Mouse (Mus musculus) megakaryocyte, embryonic 14.5 days (primary cell): ENCODE results near the gene Fgfr2. TPM values are rescaled to one million over a fixed set of nuclear protein-coding genes. Genes with fewer than 3 reads are reported as not detected.

Experiments used
- H3K27me3 ChIP-seq: replicated peaks from 2 replicates; pipeline ENCODE3; 2012; ENCODE audit warnings: inconsistent platforms
- H3K36me3 ChIP-seq: replicated peaks from 2 replicates; pipeline ENCODE3; 2012; ENCODE audit warnings: low read length, inconsistent platforms, mixed read lengths
- H3K4me1 ChIP-seq: 2 replicates; pipeline ENCODE4 v1.6.1; 2012; ENCODE audit warnings: inconsistent platforms
- H3K4me3 ChIP-seq: replicated peaks from 2 replicates; pipeline ENCODE3; 2012; ENCODE audit warnings: moderate library complexity, mild to moderate bottlenecking, inconsistent platforms
- H3K9me3 ChIP-seq: 2 replicates; pipeline ENCODE4 v1.6.1; 2012; ENCODE audit warnings: inconsistent platforms
- FLI1 ChIP-seq: IDR thresholded peaks from 2 replicates; pipeline ENCODE4 v1.6.1; 2012; ENCODE audit warnings: low read length, inconsistent platforms, mixed read lengths
- GATA1 ChIP-seq: IDR thresholded peaks from 3 replicates; pipeline ENCODE4 v1.6.1; 2012; ENCODE audit warnings: mixed read lengths, low read length, inconsistent platforms, borderline replicate concordance
- polyA plus RNA-seq: library from polyadenylated mRNA; stranded (reverse); fragments of >175 nt; gene quantifications from 2 replicates; pipeline ENCODE4 v1.2.3, GENCODE M21; 2012; ENCODE audit warnings: low replicate concordance; ENCODE audit not compliant: insufficient read depth

Fgfr2 gene
- polyA plus RNA-seq, 1 experiment = 0.45 TPM

DNA sequence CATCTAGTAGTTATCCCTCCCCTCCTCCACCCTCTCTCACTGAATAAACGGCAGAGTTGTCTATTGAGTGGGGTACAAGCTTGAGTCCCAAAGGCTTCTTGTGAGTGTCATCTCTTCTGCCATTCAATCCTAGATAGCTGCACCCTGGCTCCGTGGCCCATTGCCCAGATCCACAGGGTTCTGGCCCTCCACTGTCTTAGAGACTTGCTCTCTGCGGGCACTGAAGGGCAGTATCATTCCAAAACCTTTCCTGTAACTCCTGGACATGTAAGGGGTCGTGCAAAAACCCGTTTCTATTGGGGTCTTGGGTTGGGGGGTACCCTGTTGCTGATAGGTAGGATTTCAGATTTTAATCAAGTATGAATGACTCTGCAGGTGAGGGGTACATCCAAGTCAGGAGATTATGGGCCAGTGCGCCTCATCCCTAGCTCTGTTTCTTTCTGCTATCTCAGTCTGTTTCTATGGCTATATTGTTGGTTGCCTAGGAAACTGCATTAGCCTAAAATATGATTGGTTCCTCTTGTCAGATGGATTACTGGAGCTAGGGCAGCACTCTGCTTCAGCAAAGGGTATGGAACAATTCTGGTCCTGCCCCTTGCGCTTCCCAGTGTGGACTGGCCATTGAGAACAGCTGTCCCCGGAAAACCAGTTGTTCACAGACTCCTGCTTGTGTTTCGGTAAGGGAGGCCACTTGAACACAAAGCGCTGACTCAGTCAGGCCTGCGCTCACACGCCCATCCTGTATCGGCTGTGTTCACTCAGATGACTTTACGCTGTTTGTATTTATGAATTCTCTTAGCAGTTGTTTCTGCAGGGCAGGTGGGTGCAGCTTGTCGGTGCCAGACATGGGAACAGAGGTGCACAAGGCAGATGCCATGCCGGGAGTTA lies 2426.6 kb downstream of the Fgfr2 start:
- no peak for TF ChIP-seq FLI1
- TF ChIP-seq GATA1 = no peak
- H3K36me3 ChIP-seq = no peaks in the 10 kb centered on the region
- no peaks in the 10 kb centered on the region for H3K9me3 ChIP-seq
- no peak overlapping the region for H3K4me3 ChIP-seq
- H3K4me1 ChIP-seq = peaks cover 11% of the 10 kb centered on the region
- peaks cover 32% of the 10 kb centered on the region for H3K27me3 ChIP-seq

DNA sequence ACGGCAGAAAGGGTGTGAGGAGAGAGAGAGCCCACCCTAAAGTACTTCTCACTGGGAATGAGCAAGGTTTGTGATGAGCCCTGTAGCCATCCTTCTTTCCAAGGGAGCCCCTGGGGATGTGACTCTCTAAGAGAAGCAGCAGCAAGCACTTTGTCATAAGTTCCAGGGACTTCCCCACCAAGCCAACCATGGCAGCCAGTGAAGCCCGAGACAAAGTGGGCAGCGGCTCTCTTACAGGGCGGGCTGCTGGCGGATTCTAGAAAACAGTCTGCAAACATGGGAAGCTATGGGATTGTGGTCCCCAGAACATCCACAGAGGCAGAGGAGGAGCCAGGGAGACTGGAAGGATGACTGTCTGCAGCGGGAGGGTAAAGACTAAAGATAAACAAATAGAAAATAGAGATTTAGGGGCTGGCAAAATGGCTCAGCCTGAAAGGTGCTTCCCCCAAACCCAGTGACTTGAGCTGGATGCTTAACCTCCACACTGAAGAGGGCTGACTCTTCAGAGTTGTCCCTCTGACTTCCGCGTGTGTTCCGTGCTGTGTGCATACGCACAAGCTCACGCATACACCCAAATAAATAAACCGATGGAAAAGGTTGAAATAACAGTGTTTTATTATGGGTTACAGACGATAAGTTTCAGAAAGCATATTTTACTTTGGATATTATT lies 2427.3 kb downstream of the Fgfr2 start:
- Histone ChIP-seq H3K4me1 (peaks cover 11% of the 10 kb centered on the region), H3K27me3 (peaks cover 35% of the 10 kb centered on the region), H3K4me3 (no peak overlapping the region), H3K9me3 (no peaks in the 10 kb centered on the region), H3K36me3 (no peaks in the 10 kb centered on the region)
- no peak for TF ChIP-seq GATA1
- TF ChIP-seq FLI1 = no peak

DNA sequence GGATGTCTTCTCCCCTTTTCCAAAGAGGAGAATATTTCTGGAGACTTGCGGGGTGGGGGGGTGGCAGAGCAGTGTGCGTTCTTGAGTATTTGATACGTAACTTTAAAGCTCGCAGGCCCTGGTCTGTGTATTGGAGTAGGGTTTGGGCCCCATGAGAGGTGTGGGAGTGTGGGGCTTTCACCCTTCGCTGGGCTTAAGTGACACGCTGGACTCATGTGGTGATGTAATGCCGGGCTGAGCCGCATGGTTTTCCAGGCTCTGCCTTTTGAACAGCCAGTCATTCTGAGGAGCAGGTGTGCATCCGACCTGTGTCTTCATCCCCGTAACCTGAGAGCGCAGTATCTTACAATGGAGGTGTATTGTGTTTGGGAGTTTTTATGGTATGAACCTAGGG lies 2429.4 kb downstream of the Fgfr2 start:
- TF ChIP-seq FLI1 (no peak), GATA1 (no peak)
- no peaks in the 10 kb centered on the region for H3K9me3 ChIP-seq
- no peaks in the 10 kb centered on the region for H3K36me3 ChIP-seq
- peaks cover 11% of the 10 kb centered on the region for H3K4me1 ChIP-seq
- H3K27me3 ChIP-seq = peaks cover 33% of the 10 kb centered on the region
- no peak overlapping the region for H3K4me3 ChIP-seq

DNA sequence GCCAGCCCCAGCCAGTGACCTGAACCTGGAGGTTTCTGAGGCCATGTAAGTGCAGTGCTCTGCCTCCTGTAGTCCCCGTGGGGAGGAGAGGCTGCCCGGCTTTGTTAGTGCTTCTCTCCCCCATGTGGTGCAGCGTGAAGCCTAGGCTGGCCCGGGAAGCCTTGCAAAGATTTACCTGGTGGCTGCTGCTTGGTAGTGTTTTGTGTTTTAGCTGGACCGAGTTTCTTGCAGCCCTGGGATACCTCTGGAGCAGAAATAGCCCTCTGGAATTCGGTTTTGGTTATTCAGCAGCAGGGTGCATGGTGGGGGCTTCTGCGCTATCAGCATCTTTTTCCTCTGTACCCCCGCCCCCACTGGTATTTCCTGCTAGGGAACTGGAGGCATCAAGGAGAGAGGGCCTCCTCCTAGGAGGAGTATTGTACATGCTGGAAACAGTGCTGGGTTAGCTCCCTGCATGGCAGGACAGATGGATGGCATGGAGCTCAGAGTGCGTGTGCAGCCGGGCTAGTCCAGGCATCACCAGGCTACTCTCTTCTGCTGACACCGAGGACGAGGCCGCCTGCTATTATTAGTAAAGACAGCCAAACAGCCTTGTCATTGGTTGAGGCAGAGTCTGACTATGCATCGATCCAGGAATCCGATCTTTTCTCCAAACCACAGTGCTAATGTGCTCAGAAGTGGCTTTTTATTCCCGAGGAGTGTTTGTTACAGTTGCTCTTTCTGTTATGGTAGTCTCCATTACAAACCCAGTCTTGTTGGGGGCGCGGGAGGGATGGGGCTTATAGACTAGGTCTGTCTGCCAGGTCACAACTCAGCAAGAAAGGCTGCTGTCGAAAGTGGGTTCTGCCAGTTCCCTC lies 2430.0 kb downstream of the Fgfr2 start:
- no peaks in the 10 kb centered on the region for H3K36me3 ChIP-seq
- TF ChIP-seq GATA1 (no peak), FLI1 (no peak)
- H3K9me3 ChIP-seq = no peaks in the 10 kb centered on the region
- peak overlapping the region; percentile 80 for H3K4me3 ChIP-seq
- H3K4me1 ChIP-seq = peaks cover 11% of the 10 kb centered on the region
- peaks cover 32% of the 10 kb centered on the region for H3K27me3 ChIP-seq

DNA sequence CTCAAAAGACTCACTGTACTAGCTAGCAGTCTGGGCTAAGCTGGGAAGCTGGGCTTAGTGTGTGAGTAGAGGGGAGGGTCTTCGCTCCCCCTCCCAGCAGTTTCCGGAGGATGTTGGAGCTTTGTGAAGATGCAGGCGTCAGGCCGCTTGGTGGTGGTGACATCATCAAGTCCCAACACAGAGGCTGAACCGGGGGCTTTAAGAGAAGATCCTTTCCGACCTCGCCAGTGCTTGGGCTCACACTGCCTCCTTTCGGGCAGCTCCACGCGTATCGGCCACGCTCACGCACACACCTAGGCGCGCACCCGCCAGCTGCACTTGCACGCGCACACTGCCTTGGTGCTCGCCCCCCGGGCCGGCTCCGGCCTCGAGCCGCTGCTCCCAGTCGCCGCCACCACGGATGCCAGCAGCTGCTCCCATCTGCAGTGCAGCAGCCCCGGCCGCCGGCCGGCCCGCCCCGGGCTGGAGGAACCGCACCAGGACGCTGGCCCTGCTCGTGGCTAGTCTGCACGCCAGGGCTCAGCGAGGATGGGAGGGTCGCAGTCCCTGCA lies 2430.7 kb downstream of the Fgfr2 start:
- no peaks in the 10 kb centered on the region for H3K36me3 ChIP-seq
- peak overlapping the region; percentile 80 for H3K4me3 ChIP-seq
- peaks cover 1% of the 10 kb centered on the region; the same call in 1 of the 2 replicates for H3K9me3 ChIP-seq
- peaks cover 33% of the 10 kb centered on the region for H3K27me3 ChIP-seq
- H3K4me1 ChIP-seq = peaks cover 11% of the 10 kb centered on the region
- TF ChIP-seq GATA1 (no peak), FLI1 (no peak)

DNA sequence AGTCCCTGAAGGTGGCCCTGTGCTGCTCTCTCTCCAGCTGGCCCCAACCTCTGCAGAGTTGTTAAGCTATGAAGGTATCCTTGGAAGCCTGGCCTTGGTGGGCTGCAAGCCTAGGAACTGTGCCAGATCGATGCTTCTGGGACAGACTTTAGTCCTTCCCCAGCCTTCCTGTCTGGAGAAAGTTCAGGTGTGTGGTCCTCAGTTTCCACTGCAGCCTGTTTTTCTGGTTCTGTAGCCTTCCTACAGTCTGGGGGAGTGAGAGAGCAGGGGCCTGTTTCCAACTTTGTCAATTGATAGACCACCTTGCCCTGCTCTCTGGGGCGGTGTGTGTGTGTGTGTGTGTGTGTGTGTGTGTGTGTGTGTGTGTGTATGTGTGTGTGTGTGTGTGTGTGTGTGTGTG lies 2431.2 kb downstream of the Fgfr2 start:
- Histone ChIP-seq H3K4me1 (peaks cover 11% of the 10 kb centered on the region), H3K4me3 (no peak overlapping the region), H3K9me3 (peaks cover 7% of the 10 kb centered on the region; the same call in 1 of the 2 replicates), H3K36me3 (no peaks in the 10 kb centered on the region), H3K27me3 (peaks cover 37% of the 10 kb centered on the region)
- TF ChIP-seq FLI1 (no peak), GATA1 (no peak)

DNA sequence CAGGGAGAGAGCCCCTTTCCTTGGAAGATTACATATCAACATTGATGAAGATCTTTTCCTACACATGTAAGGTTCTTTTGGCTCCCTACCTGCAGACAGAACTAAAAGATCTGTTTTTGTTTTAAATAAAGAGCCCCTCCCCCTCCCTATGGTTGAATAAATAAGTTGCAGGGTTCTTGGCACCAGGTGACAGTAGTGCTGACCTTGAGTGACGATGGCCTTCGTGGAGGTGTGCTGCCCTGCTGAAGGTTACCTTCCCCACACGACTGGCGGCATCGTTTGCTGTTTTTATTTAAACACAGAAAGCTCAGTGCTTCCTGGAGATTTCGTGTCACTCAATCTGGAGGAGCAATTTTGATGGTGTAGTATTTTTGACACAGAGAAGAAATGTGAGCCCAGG lies 2432.3 kb downstream of the Fgfr2 start:
- Histone ChIP-seq H3K27me3 (peaks cover 36% of the 10 kb centered on the region), H3K9me3 (peaks cover 13% of the 10 kb centered on the region; the same call in 1 of the 2 replicates), H3K4me3 (no peak overlapping the region), H3K4me1 (peaks cover 11% of the 10 kb centered on the region), H3K36me3 (no peaks in the 10 kb centered on the region)
- TF ChIP-seq GATA1 (no peak), FLI1 (no peak)

DNA sequence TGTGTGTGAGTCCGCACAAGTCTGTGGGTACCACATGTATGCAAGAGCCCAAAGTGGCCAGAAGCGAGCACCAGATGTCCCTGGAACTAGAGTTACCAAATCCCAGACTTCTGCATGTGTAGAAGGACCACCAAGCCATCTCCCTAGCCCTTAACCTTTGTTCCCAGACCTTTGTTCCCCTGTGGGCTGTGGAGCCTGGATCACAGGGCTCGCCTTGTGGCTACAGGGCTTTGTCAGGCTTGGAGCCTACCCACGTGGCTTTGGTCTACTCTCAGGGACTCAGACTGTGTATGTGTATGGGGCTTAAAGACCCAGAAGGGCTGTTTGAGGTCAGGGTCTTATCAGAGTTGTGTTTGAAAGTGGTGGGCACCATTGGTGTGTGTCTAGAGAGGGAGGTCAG lies 2434.5 kb downstream of the Fgfr2 start:
- Histone ChIP-seq H3K9me3 (peaks cover 16% of the 10 kb centered on the region), H3K27me3 (peaks cover 28% of the 10 kb centered on the region), H3K4me3 (no peak overlapping the region), H3K4me1 (peaks cover 11% of the 10 kb centered on the region), H3K36me3 (no peaks in the 10 kb centered on the region)
- TF ChIP-seq FLI1 = no peak
- TF ChIP-seq GATA1 = no peak

DNA sequence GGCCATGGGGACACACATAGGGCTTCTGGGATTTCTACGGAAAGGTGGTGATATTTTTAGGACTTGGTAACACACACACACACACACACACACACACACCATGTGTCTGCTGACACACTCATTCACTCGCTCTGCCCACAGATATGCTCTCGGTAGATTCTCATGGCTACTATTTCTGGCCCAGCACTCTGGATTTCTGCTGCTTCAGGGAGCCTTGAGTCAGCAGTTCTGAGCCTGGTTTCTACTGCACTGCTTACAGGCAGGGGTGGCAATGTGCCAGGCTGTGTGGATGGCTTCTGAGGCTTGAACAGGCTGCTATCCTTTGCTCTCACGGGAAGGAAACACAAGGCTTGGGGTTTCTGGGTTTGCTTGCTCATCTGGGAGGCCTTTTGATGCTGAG lies 2441.4 kb downstream of the Fgfr2 start:
- no peaks in the 10 kb centered on the region for H3K36me3 ChIP-seq
- TF ChIP-seq GATA1 (no peak), FLI1 (no peak)
- H3K4me1 ChIP-seq = peaks cover 12% of the 10 kb centered on the region
- peaks cover 10% of the 10 kb centered on the region for H3K27me3 ChIP-seq
- no peak overlapping the region for H3K4me3 ChIP-seq
- peaks cover 9% of the 10 kb centered on the region for H3K9me3 ChIP-seq
